Mouse (Mus musculus): Measurements from ENCODE around the gene Pax5. TPM values are rescaled to one million over a fixed set of nuclear protein-coding genes. Genes with fewer than 3 reads are reported as not detected.

Pax5 gene
- 0.12 TPM in 1 of 2 replicates, not detected in the other for polyA plus RNA-seq (2015; fragmentation: Nextera tagmentation; extraction: Ambion mirVana)

GRCm38 (mm10) chr4:44709740-44710700 is at the start of gene Pax5:
Gene Pax5, minus strand, starts transcription at chr4:44710487.

GRCm38 (mm10) chr4:44755553-44756133 is 45.4 kb upstream of the Pax5 start, which contains the start of gene Zcchc7:
Gene Zcchc7, plus strand, starts transcription at chr4:44755877.

Small RNA genes within 50 kb of the gene (microRNA-seq; reads per million reads assigned to microRNA genes)
- gene Mir5120 = 0 reads per million in 2 experiments

Other genes starting within 250 kb of the Pax5 start
- 18.6 and 20.3 TPM in 2 replicates for gene Zcchc7, start 45.4 kb upstream of the Pax5 start, polyA plus RNA-seq (2015; fragmentation: Nextera tagmentation; extraction: Ambion mirVana)